Mouse (Mus musculus) ovary, postnatal 36 days (tissue): ENCODE results near the gene St8sia4.
A peak's percentile ranks its signal among the peaks of the same experiment; 100 is the strongest.

Experiments
- DNase-seq: peaks from one replicate; pipeline ENCODE4 v3.0.0; 2022; ENCODE audit warnings: low spot score, mixed read lengths

The St8sia4 gene

DNA sequence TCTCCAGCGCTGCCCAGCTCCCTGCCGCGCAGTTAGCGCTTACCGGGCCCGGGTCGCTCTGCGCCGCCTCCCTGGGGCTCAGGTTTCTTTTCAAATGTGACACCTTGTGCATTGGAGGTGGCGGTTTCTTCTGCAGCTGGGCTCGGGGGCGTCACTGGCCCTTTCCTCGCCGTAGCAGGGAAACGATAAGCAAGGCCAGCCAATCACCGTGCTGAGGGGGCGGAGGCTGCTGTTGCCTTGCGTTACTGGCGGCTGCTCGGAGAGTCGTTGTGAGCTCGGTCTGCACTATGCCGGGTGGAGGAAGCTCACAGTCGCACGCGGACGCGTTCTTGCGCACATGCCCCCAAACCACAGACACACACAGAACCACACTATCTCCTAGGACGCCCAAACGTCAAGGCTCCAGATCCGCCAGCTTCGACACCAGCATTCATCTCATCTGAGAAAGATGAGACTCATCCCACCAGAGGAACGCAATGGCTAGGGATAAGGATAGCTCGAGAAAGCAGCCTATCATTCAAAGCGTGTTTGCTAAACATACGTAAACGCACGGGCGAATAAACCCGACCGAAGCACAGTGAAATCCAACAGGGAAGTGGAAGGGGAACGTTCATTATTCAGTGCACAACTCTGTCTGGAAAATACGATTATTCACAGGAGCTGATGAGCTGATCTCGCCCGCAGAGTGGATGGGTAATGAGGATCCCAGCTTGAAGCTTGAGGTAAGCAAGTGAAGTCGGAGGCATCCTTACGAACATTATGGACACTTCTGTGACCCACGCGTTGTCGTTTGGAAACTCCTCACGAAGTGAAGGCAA lies at the start of gene St8sia4:
Gene St8sia4 (minus strand): TSS at position 137 of the 818 bp plus-strand sequence.
- DNase-seq, result peak; percentile 71

- no peak for DNase-seq
These were observed 41.8 kb upstream of the St8sia4 start for GRCm38 (mm10) chr1:95709181-95709580.

- no peak for DNase-seq
These were observed 32.5 kb upstream of the St8sia4 start for GRCm38 (mm10) chr1:95699903-95700302.

- DNase-seq, result no peak
These were observed 6.7 kb upstream of the St8sia4 start for GRCm38 (mm10) chr1:95674052-95674451.

GRCm38 (mm10) chr1:95668253-95668805 lies 958 bp upstream of the St8sia4 start:
- DNase-seq, result no peak

DNA sequence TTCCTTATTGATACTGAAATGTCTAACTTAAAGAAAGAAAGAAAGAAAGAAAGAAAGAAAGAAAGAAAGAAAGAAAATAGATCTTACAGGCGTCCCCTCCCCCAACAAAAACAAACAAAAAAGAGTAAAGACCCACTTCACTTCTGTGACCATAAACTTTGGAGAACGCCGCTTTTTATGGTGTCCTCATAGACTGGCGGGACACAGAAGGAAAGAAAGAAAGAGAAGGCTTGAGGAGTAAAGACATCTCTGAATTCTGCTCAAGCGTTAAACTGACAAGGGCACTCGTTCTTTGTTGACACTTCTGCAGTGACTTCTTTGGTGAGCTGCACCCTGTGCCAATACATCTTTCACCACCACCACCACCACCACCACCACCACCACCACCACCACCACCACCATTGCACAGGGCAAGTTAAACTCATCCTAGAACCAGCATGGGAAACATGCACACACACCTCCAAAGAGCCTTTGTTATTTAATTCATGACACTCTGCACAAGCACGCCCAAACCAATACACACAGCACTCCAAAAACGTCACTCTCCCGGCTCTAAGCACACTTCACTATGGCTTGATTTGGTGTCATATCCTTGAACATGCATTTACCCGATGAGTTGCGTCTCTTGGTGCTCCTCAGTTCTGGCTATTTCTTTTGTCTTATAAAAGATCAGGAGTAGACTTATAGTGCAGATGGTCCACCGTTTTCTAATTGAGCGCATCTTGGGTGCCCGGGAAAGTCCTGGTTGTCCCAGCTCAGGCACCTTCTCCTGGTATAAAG lies 640 bp downstream of the St8sia4 start:
- DNase-seq, result no peak

- DNase-seq, result peak; percentile 7
These were observed 1.4 kb downstream of the St8sia4 start for GRCm38 (mm10) chr1:95665951-95666484.

GRCm38 (mm10) chr1:95664969-95665702 lies 2.2 kb downstream of the St8sia4 start:
- DNase-seq, result peak; percentile 3

- DNase-seq, result no peak
These were observed 3.0 kb downstream of the St8sia4 start for GRCm38 (mm10) chr1:95664321-95664825.

DNA sequence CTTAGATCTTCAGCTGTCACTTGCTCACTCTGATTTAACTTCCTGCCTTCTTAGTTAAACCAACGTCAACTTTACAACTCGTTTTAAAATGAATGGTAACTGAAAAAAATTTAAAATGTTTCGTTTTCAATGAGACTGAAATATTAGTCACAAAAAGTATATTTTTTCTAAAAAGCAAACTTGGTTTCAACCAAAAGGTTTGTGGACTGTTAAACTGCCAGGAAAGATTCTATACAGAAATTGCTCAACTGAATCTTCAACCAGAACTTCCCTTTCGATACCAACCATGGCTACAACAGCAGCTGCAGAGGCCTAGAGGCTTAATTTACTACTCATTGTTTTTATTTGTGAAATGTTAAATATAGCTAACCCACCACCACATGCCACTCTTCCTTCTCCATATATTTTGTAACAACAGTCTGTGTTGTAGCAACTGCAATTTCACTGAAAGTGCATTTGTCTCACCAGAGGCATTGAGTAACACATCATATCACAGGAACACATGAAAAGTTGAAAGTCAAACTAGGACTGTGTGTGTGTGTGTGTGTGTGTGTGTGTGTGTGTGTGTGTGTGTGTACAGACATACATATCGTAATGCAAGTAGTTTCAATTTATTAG lies 10.2 kb downstream of the St8sia4 start:
- DNase-seq, result no peak

GRCm38 (mm10) chr1:95655564-95655963 lies 11.8 kb downstream of the St8sia4 start:
- no peak for DNase-seq

GRCm38 (mm10) chr1:95653445-95653844 lies 13.9 kb downstream of the St8sia4 start:
- DNase-seq, result no peak

- no peak for DNase-seq
These were observed 23.1 kb downstream of the St8sia4 start for GRCm38 (mm10) chr1:95644292-95644691.

GRCm38 (mm10) chr1:95639001-95639400 lies 28.4 kb downstream of the St8sia4 start:
- DNase-seq, result no peak

DNA sequence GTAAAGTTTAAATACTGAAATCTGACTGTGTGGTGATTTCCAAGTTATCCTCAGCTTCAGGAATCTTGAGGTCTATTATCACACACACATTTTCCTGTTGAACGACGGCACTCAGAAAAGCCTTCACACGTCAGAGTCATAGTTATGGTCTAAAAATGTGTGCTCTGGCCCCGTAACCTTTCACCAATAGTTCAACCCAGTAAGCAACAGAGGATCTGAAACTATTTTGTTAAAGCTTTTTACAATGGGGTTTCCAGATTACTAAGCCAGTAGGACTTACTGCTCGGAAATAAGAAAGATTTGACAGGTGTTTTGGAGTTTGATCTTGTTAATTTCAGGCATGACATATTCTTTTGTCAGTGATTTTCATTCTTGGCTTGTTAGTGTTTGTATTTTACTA lies 43.0 kb downstream of the St8sia4 start:
- DNase-seq, result no peak

DNA sequence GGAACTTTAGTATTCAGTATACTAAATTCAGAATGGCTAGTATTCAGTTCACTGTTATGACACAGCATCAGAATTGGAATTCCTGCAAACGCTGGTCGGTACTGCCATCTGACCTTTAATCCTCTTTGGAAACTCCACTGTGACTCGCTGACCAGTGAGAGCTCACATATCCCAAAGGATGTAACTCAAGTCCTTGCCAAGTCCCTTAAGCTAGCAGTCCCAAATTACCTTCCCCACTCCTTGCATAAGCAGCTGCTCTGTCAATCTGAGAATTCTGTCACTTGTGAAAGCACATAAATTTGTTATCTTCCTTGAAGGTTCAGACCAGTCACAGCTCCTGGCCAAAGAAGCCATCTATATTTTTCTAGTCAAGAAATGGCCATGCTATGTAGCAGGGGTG lies 48.7 kb downstream of the St8sia4 start:
- no peak for DNase-seq

DNA sequence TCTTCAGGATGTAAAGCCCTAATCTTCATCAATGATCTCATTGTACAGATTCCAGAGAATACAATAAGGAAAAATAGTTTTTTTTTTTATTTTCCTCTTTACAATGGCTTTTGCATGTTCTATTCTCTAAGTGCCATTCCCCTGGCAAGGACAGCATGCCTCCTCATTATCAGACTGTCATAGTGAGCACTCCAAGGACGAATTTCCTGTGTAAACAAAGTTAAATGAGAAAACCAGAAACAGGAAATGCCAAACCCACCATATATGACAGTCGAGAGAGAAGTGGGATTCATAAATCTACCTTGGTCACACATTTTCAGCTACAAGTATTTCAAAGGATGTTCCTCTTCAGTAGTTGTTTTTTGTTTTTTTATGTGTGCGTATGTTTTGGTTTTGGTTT lies 49.2 kb downstream of the St8sia4 start:
- no peak for DNase-seq

DNA sequence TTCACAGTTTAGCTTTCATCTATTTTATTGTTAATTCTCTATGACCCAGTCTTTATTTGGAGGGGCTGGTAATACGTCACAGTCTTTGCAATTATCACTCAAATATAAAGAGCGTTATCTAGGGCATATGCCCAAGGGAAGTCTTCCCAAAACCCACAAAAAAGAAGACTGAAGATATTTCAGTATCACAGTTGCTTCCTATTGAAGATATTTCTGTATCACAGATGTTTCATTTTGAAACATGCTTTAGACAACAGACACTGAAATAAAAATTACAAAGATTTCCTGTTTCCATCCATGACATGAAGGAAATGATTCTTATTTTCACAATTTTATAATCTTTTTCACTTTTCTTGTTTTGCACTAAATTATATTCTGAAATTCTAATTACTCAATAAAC lies 57.4 kb downstream of the St8sia4 start:
- DNase-seq, result no peak

DNA sequence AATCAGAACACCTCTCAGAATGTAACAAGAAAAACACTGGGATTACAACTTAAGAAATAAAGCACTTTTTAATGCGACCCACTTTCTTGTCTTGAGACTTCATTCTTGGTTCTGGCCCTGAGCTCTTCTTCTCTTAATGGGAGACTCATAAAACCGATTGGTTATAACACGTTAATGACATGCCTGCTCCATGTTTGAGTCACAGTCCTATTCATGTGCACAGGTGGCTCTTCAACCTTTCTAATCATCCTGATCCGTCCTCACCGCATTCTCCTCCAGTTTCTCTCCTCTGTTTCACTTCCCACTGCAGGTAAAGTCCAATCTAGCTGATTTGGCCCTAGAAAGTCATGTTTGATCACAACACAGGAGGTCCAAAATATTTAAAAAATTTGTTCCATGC lies 58.3 kb downstream of the St8sia4 start:
- DNase-seq, result no peak

DNA sequence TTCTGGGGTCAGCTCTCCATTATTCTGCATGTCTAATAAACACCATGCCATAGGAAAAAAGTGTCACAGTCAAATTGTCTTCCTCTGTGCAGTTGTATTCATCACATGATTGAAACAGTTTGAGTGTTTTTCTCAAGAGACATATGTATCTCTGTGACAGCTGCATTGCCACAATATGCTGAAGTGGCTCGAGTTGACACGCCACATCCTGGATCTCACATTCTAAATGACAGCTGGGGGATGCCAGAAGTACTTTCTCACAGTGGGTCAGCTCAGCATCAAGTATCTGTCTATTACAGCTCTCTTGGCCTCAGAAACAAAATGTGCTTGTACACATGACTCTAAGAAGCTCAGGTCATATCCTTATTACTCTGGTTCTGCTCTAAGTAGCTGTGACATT lies 61.9 kb downstream of the St8sia4 start:
- no peak for DNase-seq

DNA sequence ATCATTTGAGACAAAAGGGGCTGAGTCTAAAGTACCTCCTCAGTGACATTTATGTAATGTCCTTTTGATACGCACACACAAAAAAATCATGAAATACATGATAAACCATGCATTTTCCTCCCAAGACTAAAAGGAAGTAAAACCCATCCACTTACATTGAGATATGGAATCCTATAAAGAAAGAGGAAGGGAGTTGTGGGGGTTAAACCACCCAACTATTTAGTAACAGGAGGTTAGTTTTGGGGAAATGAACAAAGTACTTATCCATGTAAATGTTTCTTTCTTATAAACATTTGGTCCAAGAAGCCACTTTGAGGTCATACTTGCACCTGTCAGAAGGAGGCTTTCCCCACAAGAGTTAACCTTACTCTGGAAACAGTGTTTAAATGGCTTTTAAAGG lies 69.3 kb downstream of the St8sia4 start:
- DNase-seq, result no peak
